Mouse (Mus musculus): ENCODE results near the gene Stard3. TPM values are rescaled to one million over a fixed set of nuclear protein-coding genes. Genes with fewer than 3 reads are reported as not detected.

Gene Stard3
- total RNA-seq, 2 experiments from 2014 or later, result 22.3 to 23.2 TPM

DNA sequence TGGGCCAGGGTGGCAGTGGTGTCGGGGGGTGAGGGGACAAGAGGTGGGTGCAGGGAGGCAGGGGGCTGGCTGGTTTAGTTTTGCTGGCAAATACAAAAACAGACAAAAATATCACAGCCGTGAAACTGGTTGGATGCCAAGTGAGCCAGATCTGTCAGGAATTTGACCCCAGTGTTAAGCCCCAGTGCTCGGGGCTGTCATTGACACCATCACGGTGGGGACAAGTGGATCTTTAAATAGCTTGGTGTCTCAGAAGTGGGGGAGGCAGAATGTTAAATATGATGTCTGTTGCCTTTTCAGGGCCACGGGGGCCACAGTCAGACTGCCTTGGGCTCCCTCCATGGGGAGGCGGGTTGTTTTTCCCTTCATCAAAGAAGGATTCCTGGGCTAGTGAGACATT is 36.1 kb downstream of the Stard3 start:
- DNase-seq, result no peak

DNA sequence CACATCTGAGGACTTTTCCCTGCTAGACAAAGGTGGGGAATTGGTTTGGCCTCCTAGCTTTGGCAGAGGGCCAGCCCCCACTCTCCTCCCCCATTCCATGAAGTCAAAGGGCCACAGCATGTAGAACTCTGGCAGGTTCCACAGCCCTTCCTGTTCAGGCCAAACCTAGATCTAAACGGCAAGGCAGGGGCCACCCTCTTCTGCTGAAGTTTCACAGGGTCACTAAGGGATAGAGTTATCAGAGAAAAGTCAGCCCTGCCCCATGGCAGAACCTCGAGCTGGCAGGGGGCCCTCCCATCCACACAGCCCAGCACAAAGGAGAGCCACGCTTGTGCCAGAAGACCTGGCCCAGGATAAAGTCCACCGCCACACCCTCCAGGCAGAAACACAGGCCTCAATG is 36.9 kb downstream of the Stard3 start:
- DNase-seq, result no peak

DNA sequence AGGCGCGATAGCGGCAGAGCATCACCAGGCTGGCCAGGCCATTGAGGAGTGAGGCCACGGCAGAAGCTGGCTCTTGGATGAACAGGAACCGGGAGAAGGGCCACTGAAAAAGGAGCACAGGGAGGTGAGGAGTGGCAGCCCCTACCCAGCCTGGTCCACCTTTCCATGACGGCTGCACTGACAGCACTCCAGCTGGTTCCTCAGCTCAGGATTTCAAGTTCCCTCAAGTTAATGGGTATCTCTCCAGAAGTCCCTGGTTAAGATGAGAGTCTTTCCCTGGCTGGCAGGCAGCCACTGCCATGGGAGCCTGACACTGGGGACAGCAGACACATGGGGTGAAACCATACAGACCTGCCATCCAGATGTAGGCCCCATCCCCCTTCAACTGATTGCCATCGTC is 39.8 kb downstream of the Stard3 start:
- no peak for DNase-seq

- peak; percentile 83 to 88 for DNase-seq
Measured at GRCm38 (mm10) chr11:98400161-98400726, 42.1 kb downstream of the Stard3 start, which contains the start of gene Pgap3. TSS of gene Pgap3 (minus strand) at chr11:98400490.

DNA sequence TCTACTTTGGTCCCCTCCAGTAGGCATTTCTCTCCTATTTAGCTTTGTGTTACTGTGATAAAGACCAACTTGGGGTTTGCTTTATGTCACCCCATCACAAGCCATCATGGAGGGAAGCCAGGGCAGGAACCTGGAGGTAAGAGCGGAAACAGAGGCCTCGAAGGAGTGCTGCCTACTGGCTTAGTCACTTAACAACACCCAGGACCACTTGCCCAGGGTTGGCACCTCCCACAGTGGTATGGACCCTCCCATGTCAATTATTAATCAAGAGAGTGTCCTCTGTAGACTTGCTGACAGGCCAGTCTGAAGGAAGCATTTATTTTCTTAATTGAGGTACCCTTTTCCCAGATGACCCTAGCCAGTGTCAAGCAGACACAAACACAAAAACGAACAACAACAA is 42.6 kb downstream of the Stard3 start:
- DNase-seq, result no peak

- no peak for DNase-seq
Measured at GRCm38 (mm10) chr11:98406621-98407020, 48.5 kb downstream of the Stard3 start.

GRCm38 (mm10) chr11:98408872-98409271 is 50.7 kb downstream of the Stard3 start:
- no peak for DNase-seq

DNA sequence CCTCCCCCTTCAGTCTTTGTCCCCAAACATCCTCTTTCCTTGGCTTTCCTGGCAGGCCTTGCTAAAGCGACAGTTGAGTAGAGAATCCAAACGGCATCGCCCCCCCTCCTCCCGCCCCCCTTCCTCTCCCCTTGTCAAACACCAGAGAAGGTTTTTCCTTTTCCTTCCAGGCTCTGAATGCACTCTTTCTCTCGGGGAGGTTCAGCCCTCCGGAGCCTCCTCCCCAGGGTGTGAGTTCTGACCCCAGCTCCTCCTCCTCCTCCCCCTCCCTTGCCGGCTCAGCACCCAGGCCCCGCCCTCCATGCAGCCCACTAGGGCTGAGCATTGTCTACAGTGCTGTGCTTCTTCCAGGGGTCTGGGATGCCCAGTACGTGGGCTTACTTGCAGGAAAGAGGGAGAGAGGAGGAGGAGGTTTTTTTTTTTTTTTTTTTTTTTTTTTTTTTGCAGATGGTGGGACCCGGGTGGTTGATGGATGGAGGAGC is 51.2 kb downstream of the Stard3 start:
- no peak for DNase-seq

GRCm38 (mm10) chr11:98412273-98412796 is 54.2 kb downstream of the Stard3 start, which contains the start of gene Erbb2:
TSS of gene Erbb2 (plus strand) at chr11:98412470.
- DNase-seq, result peak; percentile 72 to 81

DNA sequence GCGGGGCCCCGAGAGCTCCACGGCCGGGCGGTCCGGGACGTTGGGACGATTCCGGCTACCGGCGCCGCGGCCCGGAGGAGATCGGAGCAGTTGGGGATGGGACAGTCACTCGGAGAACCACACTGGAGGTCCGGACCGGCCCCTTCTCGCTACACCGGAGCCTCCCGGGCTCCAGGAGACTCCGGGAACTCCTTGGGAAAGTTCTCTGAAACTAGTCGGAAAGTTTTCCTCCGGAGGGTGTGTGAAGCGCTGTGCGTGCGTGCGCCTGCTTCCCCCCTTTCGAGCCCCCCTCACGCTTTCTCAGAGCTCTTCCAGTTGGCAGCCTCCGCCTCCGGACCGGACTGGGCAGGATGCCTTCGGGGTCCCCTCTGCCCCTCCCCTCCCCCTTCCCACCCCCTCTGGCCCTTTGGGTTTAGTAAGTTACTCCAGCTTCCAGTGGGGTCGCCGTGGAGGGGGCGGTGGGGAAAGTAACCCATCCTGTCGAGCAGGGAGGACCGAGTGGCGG is 54.7 kb downstream of the Stard3 start:
- DNase-seq, result peak; percentile 28 to 53

GRCm38 (mm10) chr11:98413731-98414130 is 55.6 kb downstream of the Stard3 start:
- no peak for DNase-seq

DNA sequence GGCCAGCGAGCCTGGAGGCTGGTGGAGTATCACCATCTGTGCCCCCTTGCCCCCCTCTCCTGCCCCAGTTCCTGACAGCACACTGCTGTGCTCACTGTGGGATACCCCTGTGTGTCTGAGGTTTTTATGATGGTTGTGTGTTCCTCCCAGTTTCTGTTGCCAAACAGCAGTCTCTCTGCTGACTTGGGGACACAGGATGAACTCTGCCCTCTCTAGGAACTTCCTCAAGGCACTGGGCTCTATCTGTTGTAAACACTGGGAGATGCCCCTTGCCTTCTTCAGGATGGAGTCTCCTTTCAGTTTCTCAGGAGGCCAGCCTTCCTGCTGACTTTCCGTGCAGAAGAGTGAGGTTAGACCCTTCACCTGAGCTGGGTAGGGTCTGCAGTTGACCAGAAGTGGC is 56.0 kb downstream of the Stard3 start:
- DNase-seq, result no peak

DNA sequence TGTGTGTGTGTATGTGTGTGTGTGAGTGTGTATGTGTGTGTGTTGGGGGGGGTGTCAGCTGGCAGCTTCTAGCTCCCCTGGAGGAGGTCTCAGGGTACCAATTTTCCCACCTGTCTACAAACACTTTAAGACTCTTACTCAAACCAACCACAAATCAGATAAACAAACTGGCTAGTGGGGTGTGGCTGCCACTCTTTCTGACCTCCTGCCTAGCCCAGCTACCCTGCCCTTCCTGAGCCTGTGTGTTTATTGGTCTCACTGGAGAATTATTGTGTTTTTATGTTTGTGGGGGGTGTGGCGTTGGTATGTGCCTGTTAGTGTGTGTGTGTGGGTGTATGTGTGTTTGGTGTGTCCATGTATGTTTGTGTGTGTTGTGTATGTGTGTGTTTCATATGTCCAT is 58.9 kb downstream of the Stard3 start:
- no peak for DNase-seq

DNA sequence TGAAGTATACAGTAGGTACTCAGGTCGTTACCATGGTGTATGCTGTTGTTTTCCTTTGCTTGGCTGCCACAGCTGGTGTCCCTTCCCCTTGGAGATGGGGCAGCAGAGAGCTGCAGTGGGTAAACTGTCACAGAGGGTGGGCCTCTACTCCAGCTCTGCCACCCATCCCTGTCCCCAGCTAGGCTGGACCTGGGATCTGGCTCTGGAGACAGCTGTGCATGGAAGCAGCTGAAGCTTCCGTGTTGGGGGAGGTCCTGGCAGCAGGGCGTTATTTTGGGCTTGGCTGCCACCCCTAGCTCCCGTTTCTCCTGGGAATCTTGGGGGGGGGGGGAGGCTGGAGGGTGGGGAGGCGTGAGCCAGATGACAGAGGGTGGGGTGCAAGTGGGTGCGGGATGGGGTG is 60.1 kb downstream of the Stard3 start:
- DNase-seq, result no peak

DNA sequence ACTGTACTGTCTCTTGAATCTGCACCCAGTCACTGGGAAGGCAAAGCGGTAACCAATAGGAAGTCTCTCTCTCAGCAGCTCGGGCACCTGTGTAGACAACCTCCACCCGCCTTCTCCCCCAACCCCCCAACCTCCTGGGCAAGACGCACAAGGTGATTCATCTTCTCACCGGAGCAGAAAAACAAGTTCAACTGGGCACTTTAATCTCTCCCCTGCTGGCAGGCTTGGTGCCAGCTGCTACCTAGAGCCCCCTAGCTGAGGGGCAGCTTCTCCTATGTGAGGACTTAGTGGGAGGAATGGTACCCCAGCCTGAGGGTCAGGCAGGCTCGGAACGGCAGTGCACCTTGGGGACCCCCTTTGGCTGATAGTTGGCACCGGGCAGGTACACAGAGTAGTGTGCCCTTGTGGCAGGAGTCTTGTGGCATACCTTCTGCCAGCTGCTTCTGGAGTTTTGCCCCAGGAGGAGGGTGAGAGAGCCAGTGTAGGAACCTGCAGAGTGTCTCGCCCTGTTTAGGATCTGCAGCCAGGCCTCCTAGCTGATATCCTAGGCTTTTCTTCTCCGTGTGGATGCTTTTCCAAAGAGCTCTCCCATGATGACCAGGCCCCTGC is 60.9 kb downstream of the Stard3 start:
- no peak for DNase-seq

GRCm38 (mm10) chr11:98426592-98426991 is 68.4 kb downstream of the Stard3 start:
- no peak for DNase-seq

- DNase-seq, result no peak
Measured at GRCm38 (mm10) chr11:98428436-98428835, 70.3 kb downstream of the Stard3 start.

Other genes with a start within 250 kb of the Stard3 start
- 10 to 100 TPM; 31.8 to 42.9 TPM for gene Fbxl20, start 208.0 kb upstream of the Stard3 start, total RNA-seq (2021)
- 10 to 100 TPM; 65.4 to 72.5 TPM for gene Med1, start 165.1 kb upstream of the Stard3 start, total RNA-seq (2021)
- gene Cdk12, start 155.3 kb upstream of the Stard3 start, total RNA-seq (2021), result 10 to 100 TPM; 42.8 to 50.6 TPM
- gene Neurod2, start 28.7 kb upstream of the Stard3 start, total RNA-seq (2021), result not detected
- gene Ppp1r1b, start 10.0 kb upstream of the Stard3 start, total RNA-seq (2021), result not detected
- 1 to 10 TPM in 1 of 2 experiments, under 1 TPM in 1; 0.43 to 1.2 TPM for gene Tcap, start 25.4 kb downstream of the Stard3 start, total RNA-seq (2021)
- 100 to 1,000 TPM; 363 to 581 TPM for gene Pnmt, start 28.1 kb downstream of the Stard3 start, total RNA-seq (2021)
- gene Pgap3, start 42.1 kb downstream of the Stard3 start, total RNA-seq (2021), result 1 to 10 TPM; 4.4 to 7.2 TPM
- gene Erbb2, start 54.1 kb downstream of the Stard3 start, total RNA-seq (2021), result 1 to 10 TPM; 4.2 to 4.7 TPM
- 10 to 100 TPM; 84.0 to 84.2 TPM for gene Mien1, start 80.6 kb downstream of the Stard3 start, total RNA-seq (2021)
- not detected for gene Grb7, start 88.0 kb downstream of the Stard3 start, total RNA-seq (2021)
- under 1 TPM; 0.13 to 0.36 TPM for gene Ikzf3, start 187.7 kb downstream of the Stard3 start, total RNA-seq (2021)
- gene Zpbp2, start 192.7 kb downstream of the Stard3 start, total RNA-seq (2021), result under 1 TPM; 0.50 to 0.82 TPM
- gene Ormdl3, start 229.0 kb downstream of the Stard3 start, total RNA-seq (2021), result 100 to 1,000 TPM; 133 to 139 TPM
- gene Lrrc3c, start 239.9 kb downstream of the Stard3 start, total RNA-seq (2021), result not detected

Measured in adrenal gland, postnatal 36 days (tissue).